Mouse (Mus musculus) neural tube, embryonic 13.5 days (tissue): ENCODE results near the gene Rab19. TPM values are rescaled to one million over a fixed set of nuclear protein-coding genes. Genes with fewer than 3 reads are reported as not detected.
"Not testable (repeated sequence)": the region's sequence is repeated elsewhere in the genome, so short reads cannot be mapped to it uniquely, and the experiment has no call there.

ENCODE experiments used
- ATAC-seq: fragments of 200-750 bp; cut with Nextera tagmentation; 2 replicates; pipeline ENCODE4 v1.8.0; 2017; ENCODE audit warnings: low read depth, mild to moderate bottlenecking, moderate TSS enrichment, moderate library complexity
- H3K27ac ChIP-seq: fragments of 300-500 bp; sonication (generic); replicated peaks from 2 replicates; pipeline ENCODE4 v1.5.1; 2015; ENCODE audit warnings: moderate library complexity, mild to moderate bottlenecking, inconsistent platforms
- H3K27me3 ChIP-seq: fragments of 300-500 bp; sonication (generic); 2 replicates; pipeline ENCODE4 v1.6.1; 2015; ENCODE audit warnings: mild to moderate bottlenecking, inconsistent platforms
- H3K36me3 ChIP-seq: fragments of 300-500 bp; sonication (generic); 2 replicates; pipeline ENCODE4 v1.6.1; 2015; ENCODE audit warnings: mild to moderate bottlenecking, inconsistent platforms
- H3K4me1 ChIP-seq: fragments of 300-500 bp; sonication (generic); replicated peaks from 2 replicates; pipeline ENCODE4 v1.6.1; 2015; ENCODE audit warnings: inconsistent platforms
- H3K4me2 ChIP-seq: fragments of 300-500 bp; sonication (generic); 2 replicates; pipeline ENCODE4 v1.6.1; 2015; ENCODE audit warnings: inconsistent platforms, mild to moderate bottlenecking, moderate library complexity
- H3K4me3 ChIP-seq: fragments of 300-500 bp; sonication (generic); 2 replicates; pipeline ENCODE4 v1.5.1; 2015; ENCODE audit warnings: mild to moderate bottlenecking, inconsistent platforms
- H3K9ac ChIP-seq: fragments of 300-500 bp; sonication (generic); 2 replicates; pipeline ENCODE4 v1.6.1; 2015; ENCODE audit warnings: moderate library complexity, mild to moderate bottlenecking, inconsistent platforms
- H3K9me3 ChIP-seq: fragments of 300-500 bp; sonication (generic); 2 replicates; pipeline ENCODE4 v1.6.1; 2016; ENCODE audit warnings: inconsistent platforms
- WGBS: fragments of 180-500 bp; shearing (Covaris S2); methylation state at CpG from one replicate; pipeline ENCODE4 v1.1.7; 2015; 5-methylcytosine and 5-hydroxymethylcytosine counted together
- polyA plus RNA-seq: library from polyadenylated mRNA; unstranded; fragments of >200 nt; fragmentation: Nextera tagmentation; extraction: Ambion mirVana; gene quantifications from 2 replicates; pipeline ENCODE4 v1.2.1, GENCODE M21; 2015

Gene Rab19
- polyA plus RNA-seq, 1 experiment from 2014 or later = not detected

DNA sequence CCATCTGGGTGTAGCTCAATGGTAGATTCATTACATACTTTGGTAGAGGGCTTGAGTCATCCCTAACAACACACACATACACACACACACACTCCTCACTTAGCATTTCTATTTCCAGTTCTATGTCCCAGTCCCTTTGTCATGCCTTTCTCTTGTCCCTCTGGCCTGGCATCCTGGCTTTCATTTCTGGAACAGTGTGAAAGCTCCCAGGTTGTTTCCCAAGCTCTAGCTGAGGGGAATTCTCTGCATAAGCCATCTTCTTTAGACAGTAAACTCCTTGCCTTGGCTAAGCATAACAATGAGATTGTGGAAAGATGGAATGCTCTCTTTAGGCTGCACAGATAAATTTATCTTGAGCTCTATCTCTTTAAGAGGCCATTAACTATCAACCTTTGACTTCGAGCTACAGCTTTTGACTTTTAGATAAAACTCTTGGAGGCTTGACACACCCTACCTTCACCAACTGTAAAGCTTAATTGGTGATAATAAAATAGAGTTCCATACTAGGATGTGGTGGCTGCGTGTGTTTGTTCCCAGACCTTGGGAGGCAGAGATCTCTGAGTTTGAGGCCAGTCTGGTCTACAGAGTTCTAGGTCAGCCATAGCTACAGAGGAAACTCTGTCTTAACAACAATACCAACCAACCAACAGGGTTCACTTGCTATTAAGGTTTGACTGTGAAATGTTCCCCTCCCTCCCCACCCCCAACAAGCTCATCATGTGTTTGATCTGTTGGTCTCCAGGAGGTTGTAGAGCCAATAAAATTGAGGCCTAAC, 53.3 kb downstream of the Rab19 start:
- WGBS = 47% methylated on average over 2 of the region's 2 CpGs
- Histone ChIP-seq H3K27me3 (no peaks in the 10 kb centered on the region), H3K36me3 (no peaks in the 10 kb centered on the region), H3K4me2 (no peak overlapping the region), H3K9me3 (no peaks in the 10 kb centered on the region), H3K9ac (no peak overlapping the region), H3K27ac (peak overlapping the region; percentile 46), H3K4me1 (no peaks in the 10 kb centered on the region), H3K4me3 (no peak overlapping the region)
- no peak for ATAC-seq

DNA sequence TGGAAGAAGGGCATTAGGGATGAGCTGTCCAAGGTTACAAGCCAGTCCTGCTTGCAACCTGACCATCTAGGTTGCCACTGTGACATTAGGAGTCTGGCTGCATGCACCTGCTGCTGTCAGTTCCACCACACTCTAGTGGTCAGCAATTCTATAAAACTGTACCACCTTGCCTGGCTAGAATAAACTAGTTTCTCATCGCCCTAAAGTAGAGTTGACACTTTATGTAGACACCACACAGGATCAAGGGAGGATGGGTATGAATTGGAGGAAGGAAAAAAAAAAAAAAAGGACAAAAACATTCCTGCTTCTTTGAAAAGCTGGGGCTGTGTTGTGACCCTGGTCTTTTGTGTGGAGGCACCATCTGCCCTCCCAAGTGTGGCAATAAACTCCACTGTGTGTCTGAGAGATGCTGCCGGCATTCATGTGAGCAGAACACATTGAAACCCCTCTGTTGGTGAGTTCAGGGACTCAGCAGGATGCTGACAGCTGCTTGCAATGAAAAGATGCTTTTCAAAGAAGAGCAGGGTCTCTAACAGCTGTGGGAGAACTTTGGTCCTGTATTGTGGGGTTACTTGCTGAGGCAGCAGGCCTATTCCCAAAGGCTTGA, 54.0 kb downstream of the Rab19 start:
- peak; percentile 50 for ATAC-seq
- no peak overlapping the region for H3K9ac ChIP-seq
- no peaks in the 10 kb centered on the region for H3K36me3 ChIP-seq
- H3K27ac ChIP-seq = peak overlapping the region; percentile 46
- no peaks in the 10 kb centered on the region for H3K27me3 ChIP-seq
- 3% methylated on average over 2 of the region's 2 CpGs for WGBS
- H3K9me3 ChIP-seq = no peaks in the 10 kb centered on the region
- H3K4me1 ChIP-seq = no peaks in the 10 kb centered on the region
- H3K4me2 ChIP-seq = no peak overlapping the region
- no peak overlapping the region for H3K4me3 ChIP-seq

DNA sequence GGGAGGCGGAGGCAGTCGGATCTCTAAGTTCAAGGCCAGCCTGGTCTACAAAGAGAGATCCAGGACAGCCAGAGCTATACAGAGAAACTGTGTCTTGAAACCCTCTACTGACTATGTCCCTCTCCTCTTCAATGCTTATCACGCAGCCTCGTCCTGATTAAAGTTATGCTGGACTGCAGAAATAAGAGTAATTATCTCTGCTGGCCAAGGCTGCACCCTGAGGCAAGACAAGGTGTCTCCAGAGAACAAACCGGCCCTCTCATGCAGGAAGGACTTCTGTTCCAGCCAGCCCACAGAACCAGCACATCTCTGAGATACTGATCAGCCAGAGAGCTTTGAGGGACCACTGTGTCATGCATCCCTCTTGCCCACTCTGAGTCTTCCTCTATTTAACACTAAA, 54.9 kb downstream of the Rab19 start:
- 76% methylated on average over 5 of the region's 5 CpGs for WGBS
- H3K9ac ChIP-seq = no peak overlapping the region
- H3K4me3 ChIP-seq = no peak overlapping the region
- no peaks in the 10 kb centered on the region for H3K36me3 ChIP-seq
- no peak overlapping the region; the same call in 1 of the 2 replicates for H3K27ac ChIP-seq
- no peak for ATAC-seq
- H3K4me2 ChIP-seq = no peak overlapping the region
- no peaks in the 10 kb centered on the region for H3K4me1 ChIP-seq
- no peaks in the 10 kb centered on the region for H3K27me3 ChIP-seq
- H3K9me3 ChIP-seq = no peaks in the 10 kb centered on the region

DNA sequence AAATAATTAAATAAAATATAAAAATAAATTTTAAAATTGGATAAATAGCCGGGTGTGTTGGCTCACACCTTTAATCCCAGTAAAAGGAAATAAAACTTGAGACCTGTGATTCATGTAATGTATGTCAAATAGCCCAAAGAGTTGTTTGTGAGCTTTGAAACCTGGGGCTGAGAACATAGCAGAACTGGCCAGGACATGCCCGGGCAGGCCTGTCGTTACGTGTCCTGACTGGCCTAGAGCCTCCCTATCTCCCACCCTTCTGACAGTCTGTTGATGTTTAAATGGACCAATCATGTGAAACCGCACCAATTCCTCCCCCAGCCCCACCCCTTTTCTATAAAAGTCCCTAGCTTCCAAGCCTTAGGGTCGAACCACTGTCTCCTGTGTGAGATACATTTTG, 56.5 kb downstream of the Rab19 start:
- not testable (repeated sequence) for ATAC-seq, H3K27me3 ChIP-seq, H3K4me2 ChIP-seq, H3K27ac ChIP-seq, H3K9me3 ChIP-seq, H3K9ac ChIP-seq, H3K36me3 ChIP-seq, H3K4me1 ChIP-seq, H3K4me3 ChIP-seq
- 89% methylated on average over 6 of the region's 6 CpGs for WGBS

Other genes with a start within 250 kb of the Rab19 start
- 9.7 and 11.1 TPM in 2 replicates for gene Kdm7a, start 174.4 kb upstream of the Rab19 start, polyA plus RNA-seq
- gene Slc37a3, start 3.5 kb upstream of the Rab19 start, polyA plus RNA-seq = 60.3 and 65.9 TPM in 2 replicates
- 215 and 237 TPM in 2 replicates for gene Mkrn1, start 39.3 kb downstream of the Rab19 start, polyA plus RNA-seq
- gene Dennd2a, start 176.7 kb downstream of the Rab19 start, polyA plus RNA-seq = 25.8 and 26.1 TPM in 2 replicates
- gene Adck2, start 192.7 kb downstream of the Rab19 start, polyA plus RNA-seq = 39.5 and 41.7 TPM in 2 replicates
- gene Gm42420, start 204.6 kb downstream of the Rab19 start, polyA plus RNA-seq = not detected in 2 replicates
- 393 and 454 TPM in 2 replicates for gene Ndufb2, start 211.4 kb downstream of the Rab19 start, polyA plus RNA-seq